Mouse (Mus musculus): ENCODE measurements around the gene Ecd. TPM values are rescaled to one million over a fixed set of nuclear protein-coding genes. Genes with fewer than 3 reads are reported as not detected.

The Ecd gene
- total RNA-seq (2021): 10 to 100 TPM; 27.0 to 28.3 TPM
- long read RNA-seq, experiment 1, transcript Ecd-201 (14 exons, 3,132 nt): major isoform, 17 of 27 reads
- long read RNA-seq, experiment 1, partial matches to known transcripts: 6 of 27 reads
- long read RNA-seq, experiment 1, other reads (novel, unspliced or antisense): 4 of 27 reads
- long read RNA-seq, experiment 2, transcript Ecd-201 (14 exons, 3,132 nt): major isoform, 32 of 36 reads
- long read RNA-seq, experiment 2, partial matches to known transcripts: 1 of 36 reads
- long read RNA-seq, experiment 2, other reads (novel, unspliced or antisense): 3 of 36 reads

DNA sequence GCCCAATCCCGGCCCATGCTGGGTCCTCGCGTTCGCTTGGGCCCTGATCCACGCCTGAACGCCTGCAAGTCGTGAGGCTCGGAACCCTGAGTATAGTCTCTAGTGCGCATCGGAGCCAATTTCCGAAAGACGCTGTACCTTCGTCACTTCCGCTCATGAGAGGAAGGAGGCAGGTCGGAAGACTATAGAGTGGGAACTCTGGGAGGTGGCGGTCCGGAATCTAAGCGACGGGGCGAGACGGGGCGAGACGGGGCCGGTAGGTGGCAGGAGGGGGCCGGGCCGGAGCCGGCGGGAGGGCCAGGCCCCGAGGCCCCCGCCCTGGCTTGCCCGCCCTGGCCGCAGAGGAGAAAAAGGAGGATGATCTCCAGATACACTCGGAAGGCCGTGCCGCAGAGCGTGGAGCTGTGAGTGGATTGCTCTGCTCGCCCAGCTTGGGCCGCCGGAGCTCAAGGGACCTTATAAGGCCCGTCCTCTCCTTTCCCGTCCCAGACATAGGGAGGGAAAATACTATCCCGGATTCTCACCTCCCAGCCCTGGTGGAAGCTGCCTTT lies at the start of gene Ecd, which contains the start of gene Fam149b:
Ecd (minus strand) TSS at position 131 of the 551 bp plus-strand sequence.
Fam149b (plus strand) TSS at position 172 of the 551 bp plus-strand sequence.
- DNase-seq: peak; percentile 91

DNA sequence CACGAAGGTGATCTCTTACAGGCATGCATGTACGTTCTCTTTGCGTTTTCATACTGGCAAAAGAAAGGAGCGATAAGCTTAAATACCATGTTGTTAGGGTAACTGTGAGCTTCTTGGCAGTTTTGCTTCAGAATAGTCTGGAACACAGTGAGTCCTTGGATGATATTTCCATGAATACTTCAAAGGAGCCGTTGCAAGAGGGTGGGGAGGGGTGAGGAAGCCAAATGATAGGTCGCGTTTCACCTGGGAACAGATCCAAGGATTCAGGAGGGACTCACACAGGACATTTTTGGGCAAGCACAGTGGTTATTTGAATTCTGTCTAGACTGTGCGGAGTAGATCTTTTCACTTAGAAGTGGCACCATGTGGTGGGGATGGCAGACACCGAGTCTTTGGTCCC lies 49.3 kb upstream of the Ecd start:
- no peak for DNase-seq

DNA sequence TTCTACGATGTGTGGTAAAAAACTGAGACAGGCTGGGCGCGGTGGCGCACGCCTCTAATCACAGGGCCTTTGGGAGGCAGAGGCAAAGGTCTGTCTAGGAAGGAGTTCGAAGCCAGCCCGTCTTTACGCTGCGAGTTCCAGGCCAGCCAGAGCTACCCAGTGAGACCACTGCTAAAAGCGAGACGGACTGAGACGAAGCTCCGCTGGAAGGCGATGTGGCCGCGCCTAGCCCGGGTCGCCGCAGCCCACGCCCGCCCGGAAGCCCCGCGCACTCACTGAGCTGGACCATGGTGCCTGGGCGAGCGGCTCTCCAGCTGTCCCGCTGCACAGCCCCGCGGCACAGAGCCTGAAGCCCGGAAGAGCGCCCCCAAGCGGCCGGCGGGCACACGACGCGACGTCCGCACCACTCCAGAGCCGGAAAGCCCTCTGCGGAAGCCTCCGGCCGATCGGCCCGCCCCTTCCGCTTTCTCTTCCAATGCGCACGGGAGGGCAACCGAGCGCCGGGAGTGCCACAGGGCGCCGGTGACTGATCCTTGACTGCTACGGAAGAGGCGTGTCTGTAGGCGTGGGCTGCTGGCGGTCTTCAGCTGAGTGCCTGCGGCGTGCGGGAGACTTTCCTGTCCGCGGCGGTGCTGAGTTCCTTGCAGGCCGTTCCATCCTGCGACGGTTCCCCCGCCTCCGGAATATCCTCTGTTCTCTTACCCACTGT lies 45.4 kb upstream of the Ecd start, which contains the start of gene Mrps16:
Mrps16 (minus strand) TSS at position 430 of the 709 bp plus-strand sequence.
- DNase-seq: peak; percentile 97

DNA sequence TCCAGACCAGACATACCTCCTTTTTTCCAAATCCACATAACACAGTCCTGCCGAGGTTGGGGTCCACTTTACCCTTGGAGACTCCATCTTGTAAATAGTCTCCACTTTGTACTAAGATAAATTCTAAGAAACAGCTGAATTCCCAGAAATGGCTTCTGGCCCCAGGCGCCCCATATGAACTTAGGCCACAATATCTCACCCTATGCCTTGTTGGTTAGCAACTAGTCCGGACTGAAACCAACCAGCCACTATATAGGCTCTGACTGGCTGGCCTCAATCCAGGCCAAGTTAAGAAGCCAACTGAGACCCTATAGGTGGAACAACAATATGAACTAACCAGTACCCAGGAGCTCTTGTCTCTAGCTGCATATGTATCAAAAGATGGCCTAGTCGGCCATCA lies 44.4 kb upstream of the Ecd start:
- DNase-seq: no peak

DNA sequence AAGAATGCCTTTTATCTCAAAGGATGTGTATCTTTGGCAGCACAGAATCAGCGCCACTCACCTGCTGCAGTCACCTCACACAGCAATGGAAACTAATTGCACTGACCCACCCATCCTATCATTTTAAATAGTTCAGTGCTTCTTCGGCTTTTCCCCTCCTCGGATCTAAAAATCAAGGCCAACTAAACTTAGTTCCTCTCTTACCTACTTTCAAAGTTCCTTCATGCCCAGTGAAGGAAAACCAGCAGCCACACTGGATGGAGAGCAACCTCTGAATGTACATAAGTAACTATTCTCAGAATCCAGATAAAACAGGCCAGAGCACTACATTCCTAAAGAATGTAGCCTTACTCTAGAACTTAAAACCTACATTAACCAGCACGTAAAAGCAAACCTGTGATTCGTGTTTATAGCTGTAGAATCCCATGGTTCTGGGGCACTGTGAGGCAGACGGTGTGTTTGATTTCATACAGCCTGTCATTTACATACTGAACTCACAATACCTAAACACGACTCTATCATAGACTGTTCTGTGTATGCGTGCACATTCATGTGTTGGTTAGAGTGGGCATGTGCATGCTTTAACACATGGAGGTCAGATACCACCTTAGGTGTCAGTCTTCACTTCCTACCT lies 41.6 kb upstream of the Ecd start:
- DNase-seq: no peak

DNA sequence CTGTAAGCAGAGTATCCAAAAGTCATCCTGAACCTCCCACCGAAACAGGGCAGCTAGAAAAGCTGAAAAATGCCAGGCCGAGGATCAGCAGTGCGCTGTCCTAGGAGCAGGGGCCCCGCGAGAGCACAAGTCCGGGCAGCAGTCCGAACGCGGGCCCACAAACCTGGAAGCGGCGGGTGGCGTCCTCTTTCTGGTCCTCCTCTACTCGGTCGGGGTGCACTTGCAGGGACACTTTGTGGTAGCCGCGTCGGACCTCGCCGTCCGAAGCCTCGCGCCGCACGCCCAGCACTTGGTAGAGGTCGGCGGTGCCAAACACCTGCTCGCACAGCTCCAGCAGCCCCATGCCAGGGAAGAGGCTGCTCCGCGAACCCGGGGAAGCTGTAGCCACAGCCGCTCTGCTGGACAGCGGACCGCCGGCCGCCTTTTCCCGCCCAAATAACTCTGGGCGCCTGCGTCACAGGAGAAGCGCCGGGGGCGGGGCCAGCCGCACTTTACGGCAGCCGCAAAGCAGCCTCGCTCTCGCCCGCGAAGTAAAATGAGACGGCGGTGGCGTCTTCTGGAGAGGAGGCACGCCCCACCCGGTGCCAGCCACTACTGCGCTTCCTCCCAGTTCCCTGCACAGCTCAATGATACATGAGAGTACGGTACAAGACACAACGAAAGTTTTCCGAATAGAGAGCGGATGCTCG lies 40.7 kb upstream of the Ecd start, which contains the start of gene Dnajc9:
Dnajc9 (minus strand) TSS at position 470 of the 689 bp plus-strand sequence.
- DNase-seq: peak; percentile 93

DNA sequence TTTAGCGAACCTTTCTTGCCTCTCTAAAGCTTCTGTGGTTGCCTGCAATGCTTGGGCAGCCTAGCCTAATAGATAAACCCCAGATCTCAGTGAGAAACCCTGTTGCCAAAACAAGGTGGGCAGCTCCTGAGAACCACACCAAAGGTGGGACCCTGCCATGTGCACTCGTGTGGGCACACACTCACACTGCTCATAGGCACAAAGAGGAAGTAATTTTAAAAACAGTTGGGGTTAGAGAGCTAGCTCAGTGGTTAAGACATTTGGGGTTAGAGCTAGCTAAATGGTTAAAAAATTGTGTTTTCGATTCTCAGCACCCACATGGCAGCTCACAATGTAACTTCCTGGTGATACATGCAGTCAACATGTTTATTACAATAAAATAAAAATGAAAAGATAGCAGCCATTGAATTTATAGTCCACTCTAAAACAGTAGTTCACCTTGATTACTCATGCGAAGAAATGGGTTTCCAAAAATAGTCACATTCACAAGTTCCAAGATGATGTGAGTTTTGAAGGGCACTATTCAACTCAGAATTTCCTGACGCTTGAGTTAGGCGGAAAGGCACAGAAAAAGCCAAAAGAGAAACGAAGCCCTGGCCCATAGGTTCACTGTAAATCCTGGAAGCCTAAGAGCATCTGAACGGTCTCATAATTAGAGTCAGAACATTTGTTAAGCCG lies 32.0 kb upstream of the Ecd start:
- DNase-seq: no peak

DNA sequence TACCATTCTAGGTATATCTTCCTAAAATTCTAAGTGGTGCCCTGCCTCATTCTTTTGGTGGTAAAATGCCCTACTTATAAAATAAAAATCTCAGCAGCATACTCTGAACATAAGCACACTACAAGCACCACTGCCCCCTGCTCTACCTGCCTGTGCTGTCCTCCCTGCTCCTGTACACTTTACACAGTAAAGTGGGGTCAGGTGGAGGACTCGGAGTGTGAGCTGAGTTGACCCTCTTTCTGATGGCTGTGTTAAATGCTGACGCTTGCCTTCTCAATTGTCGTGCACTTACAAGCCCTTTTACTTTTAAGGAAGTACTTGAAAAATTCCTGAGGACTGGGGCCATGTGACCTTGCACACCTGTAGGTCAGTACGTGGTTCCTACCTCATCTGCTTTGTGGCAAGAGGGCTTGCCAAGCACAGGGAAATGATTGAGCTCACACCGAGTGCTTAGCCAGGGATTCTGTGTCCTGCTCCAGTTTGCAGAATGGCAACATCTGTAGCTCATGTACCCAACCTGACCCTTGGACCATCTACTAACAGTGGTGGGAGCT lies 31.2 kb upstream of the Ecd start:
- no peak for DNase-seq

DNA sequence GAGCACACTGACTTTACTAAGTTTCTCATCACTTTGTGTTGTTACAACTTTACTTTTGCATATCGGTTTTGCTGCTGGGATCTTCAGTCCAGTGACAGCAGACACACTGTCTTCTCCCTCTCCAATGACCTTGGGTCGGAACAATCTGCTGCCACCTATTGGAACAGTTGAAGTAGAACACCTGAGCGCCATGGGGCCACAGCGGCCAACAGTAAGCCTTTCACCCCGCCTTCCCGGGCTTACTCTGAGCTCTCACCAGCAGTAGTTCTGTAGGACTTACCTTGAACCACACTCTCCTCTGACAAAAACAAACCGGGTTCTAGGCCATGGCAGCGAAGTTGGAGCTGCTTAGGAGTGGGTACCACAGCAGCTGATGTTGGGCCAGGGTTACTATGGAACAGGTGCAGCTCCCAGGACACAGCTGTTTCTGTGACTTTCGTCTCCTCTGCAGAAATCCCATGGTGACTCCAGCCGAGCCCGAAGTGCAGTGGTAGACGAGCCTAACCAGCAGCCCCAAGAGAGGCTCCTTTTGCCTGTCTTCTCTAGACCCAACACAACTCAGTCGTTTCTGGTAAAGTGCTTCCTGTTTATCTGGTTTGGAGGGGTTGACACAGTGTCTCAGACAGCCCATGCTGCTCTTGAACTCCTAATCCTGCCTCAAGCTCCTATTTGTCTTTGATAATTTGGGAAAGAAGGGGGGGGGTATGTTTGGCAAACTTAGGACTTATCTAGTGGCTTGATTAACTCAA lies 30.6 kb upstream of the Ecd start:
- DNase-seq: peak; percentile 16

DNA sequence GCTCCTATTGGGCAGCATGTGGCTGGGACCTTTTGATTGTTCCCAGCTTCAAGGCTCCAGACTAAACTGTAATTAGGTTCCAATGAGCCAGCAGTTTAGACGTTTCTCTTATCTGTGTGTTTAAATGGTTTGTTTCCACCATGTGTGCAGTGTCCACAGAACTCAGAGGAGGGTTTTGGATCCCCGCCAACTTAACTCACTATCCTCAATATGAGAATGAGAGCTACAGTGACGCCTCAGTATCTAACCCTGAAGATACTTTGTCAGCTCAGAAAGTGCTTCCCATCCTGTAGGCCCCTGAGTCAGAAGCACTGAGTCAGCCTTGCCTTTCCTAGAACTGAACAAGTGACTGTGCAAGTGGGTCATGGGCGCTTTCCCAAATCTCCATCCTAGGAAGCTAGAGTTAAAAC lies 29.2 kb upstream of the Ecd start:
- no peak for DNase-seq

DNA sequence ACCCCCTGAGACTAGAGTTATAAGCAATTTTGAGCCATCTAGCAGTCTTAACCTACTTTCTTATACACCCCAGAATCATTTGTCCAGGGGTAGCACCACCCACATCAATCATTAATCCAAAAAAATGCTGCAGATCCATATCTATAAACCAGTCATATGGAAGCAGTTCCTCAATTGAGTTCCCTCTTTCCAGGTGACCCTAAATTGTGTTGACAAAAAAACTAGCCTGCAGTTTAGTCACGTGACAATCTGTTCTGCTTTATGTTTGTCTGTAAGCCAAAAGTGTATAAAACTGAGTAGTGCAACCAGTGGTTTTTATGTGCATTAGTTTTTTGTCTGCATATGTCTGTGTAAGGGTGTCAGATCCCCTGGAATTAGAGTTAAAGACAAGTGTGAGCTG lies 23.9 kb upstream of the Ecd start:
- DNase-seq: no peak

DNA sequence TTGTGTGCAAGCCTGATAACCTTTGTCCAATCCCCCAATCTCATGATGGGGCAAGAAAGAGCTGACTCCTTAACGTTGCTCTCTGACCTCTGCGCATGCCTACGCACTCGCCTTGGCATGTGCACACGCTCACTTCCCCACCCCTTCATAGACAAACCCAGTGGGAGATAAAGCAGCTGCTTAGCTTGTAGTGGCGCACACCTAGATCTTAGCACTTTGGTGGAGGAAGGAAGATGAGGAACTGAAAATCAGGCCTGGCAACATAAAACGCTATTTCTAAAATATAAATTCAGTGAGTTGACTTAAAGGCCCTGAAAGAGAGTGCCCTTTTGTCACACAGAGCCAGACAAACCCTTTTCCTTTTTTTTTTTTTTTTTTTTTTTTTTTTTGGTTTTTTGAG lies 22.9 kb upstream of the Ecd start:
- DNase-seq: no peak

DNA sequence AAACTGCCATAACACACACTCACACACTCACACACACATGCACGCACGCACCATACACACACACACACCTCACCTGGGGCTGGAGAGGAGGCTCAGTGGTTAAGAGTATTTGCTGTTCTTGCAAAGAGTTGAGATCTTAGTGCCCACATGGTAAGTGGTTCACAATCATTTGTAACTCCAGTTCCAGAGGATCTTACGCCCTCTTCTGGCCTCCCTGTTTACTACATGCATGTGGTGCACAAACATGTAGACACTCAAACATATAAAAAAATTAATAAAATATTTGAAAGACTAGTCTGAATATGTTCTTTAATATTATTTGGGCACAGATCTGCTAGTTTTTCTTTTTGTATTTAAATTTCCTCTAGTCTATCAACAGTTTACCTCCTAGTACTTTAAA lies 20.4 kb upstream of the Ecd start:
- DNase-seq: no peak

DNA sequence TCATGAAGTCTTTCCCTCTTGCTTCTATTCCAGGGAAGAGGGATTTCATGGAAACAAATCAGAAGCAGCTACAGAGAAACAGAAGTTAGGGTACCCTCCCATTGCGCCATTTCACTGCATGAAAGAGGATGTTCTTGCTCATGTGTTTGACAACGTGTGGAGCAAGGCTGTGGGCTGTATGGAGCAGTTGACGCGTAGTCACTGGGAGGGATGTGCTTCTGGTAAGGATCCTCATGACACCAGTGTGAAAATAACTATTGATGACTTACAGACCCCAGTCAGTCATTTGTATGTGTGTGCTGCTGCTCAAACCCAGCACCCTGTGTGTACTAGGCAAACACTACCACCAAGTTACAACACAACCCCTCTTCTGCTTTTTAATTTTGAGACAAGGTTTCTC lies 15.3 kb upstream of the Ecd start:
- DNase-seq: no peak

DNA sequence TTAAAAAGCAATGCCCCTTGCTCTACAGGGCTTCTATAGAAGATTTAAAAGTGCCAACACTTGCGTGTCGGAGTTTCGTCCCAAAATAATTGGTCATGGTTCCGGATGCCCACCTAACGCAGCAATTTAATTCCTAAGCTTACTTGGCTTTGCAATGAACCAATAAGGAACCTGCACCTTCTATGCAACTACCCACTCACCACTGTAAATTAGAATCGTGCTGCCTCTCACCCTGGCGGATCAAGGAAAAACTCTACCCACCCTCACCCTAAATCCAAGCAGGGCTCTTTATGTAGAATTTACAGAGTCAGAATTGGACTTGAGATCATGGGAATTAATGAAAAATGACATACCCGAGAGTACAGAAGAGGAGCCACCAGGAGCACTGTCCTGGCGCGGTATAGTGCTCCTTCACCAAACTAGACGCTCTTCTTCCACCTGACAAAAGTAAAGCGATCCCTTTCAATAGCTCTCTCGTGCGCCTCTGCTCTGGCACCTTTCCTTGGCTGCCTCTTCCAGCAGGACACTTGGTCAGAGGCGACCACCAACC lies 405 bp downstream of the Ecd start:
- no peak for DNase-seq

DNA sequence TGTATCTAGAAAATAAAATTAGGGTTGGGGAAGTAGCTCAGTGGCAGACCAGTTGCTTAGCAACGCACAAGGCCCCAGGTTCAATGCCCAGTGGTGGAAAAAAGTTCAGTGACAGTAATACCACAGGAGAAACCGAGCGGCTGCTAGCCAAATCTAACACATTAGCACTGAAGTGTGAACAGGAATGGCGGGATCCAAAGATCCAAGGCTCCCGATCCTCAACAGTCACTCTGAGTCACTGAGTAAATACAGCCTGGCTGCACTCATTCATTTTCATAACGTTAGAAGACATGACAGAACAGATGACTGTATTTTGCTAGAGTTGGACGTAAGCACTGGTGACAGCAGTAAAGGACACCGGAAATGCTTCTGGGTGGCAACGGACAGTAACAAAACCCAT lies 2.0 kb downstream of the Ecd start:
- no peak for DNase-seq

DNA sequence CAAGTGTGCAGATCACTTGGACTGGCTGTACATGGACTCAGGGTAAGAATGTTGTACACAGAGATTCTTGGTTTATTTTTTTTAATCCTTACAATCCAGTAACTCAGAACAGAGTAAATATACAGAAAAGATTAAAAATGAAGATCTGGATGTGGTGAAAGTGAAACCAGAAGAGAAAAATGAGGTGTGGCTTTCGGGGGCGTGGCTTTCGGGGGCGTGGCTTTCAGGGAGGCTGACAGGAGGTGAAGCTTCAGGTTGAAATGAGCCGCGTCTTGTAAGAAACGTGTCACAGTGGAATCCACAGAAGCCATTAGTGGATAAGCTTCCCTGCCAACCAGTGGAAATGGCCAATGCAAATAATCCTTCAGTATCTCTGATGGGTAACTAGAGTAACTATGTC lies 7.1 kb downstream of the Ecd start:
- no peak for DNase-seq

DNA sequence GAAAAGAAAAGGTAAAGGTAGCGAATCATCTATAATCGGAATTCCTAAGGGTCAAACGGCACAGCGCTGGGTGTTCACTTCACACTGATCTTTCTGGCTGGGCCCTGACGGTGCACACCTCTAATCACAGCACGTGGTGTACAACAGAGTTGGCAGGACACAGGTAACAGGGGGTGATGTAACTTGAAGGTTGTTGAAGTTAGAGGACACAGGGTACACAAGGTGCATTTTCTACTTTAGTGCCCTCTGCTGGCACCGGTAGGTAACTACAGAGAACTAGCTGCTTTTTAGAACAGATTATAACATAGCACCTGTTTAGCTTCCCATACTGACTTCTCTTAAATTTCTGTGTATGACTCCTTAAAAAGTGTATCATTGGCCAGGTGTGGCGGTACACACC lies 7.8 kb downstream of the Ecd start:
- no peak for DNase-seq

DNA sequence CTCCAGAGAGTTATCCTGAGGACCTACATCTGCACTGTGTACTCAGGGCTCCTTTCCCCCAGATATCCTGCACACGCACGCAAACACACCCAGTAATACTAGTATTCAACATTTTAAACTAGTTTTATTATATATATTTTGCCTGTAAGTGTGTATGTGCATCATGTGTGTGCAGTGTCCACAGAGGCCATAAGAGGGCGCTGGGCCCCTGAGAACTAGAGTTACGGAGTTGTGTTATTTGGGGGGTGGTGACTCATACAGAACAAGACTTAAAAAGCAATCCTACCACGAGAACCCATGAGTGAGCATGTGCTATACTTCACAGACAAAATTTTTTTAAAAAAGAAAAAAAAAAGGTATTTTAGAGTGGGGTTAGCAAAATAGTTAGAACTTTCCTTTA lies 8.5 kb downstream of the Ecd start:
- DNase-seq: no peak

DNA sequence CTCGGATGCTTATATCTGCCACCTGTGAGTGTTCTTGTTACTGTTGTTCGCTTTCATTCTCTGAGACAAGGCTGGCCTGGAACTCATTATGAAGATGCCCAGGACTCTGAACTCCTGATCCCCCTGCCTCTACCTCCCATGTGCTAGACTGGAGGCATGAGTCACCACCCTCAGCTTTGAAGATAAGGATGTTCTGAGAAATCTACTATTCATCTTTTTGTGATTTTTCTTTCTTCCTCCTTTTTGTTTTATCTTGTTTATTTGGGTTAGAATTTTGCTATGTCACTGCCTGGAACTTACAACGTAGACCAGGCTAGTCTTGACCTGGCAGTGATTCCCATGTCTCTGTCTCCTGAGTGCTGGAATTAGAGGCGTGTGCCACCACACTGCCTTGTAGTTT lies 16.6 kb downstream of the Ecd start:
- no peak for DNase-seq

Data from gastrocnemius, postnatal 25 days (tissue).